Mouse (Mus musculus): ENCODE measurements at regions not wholly inside any gene's neighbourhood (a gene's known extent, or its start where the extent isn't known, plus 50 kb on each side); places are given as distances from the start of the nearest gene placed in this dataset.

- no peaks in the 10 kb centered on the region for H3K27me3 ChIP-seq (replicated peaks; ENCODE audit: control insufficient read depth, insufficient read depth, low read length)
- H3K4me3 ChIP-seq (ENCODE audit: low read depth, low read length), result no peak overlapping the region
- H3K9me3 ChIP-seq (ENCODE audit: control insufficient read depth), result no peaks in the 10 kb centered on the region
- no peaks in the 10 kb centered on the region for H3K36me3 ChIP-seq (ENCODE audit: control insufficient read depth, insufficient read depth)
- H3K4me1 ChIP-seq (replicated peaks; ENCODE audit: control insufficient read depth, insufficient read depth, low read length), result no peaks in the 10 kb centered on the region
- no peak for TF ChIP-seq CTCF (IDR thresholded peaks at IDR 0.05; ENCODE audit: low read depth)
- H3K4me2 ChIP-seq (replicated peaks; ENCODE audit: low read depth), result no peak overlapping the region
- no peak overlapping the region for H3K9ac ChIP-seq (ENCODE audit: low read depth, low read length)
- WGBS, result 83% methylated on average over 9 of the region's 9 CpGs
- H3K27ac ChIP-seq (ENCODE audit: low read depth, low read length), result no peak overlapping the region
- ATAC-seq, result no peak
Observed at GRCm38 (mm10) chr1:35331602-35332339, 482.0 kb downstream of the Plekhb2 start.

GRCm38 (mm10) chr1:35332340-35332684 is 482.5 kb downstream of the Plekhb2 start:
- ATAC-seq, result no peak

GRCm38 (mm10) chr1:35337647-35338046 is 487.9 kb downstream of the Plekhb2 start:
- ATAC-seq, result no peak
- H3K27ac ChIP-seq (ENCODE audit: low read depth, low read length), result no peak overlapping the region
- TF ChIP-seq CTCF (IDR thresholded peaks at IDR 0.05; ENCODE audit: low read depth), result no peak
- H3K27me3 ChIP-seq (replicated peaks; ENCODE audit: control insufficient read depth, insufficient read depth, low read length), result no peaks in the 10 kb centered on the region
- no peak overlapping the region for H3K9ac ChIP-seq (ENCODE audit: low read depth, low read length)
- H3K9me3 ChIP-seq (ENCODE audit: control insufficient read depth), result no peaks in the 10 kb centered on the region
- no peaks in the 10 kb centered on the region for H3K36me3 ChIP-seq (ENCODE audit: control insufficient read depth, insufficient read depth)
- 94% methylated on average over 3 of the region's 3 CpGs for WGBS
- no peak overlapping the region for H3K4me2 ChIP-seq (replicated peaks; ENCODE audit: low read depth)
- no peak overlapping the region for H3K4me3 ChIP-seq (ENCODE audit: low read depth, low read length)
- no peaks in the 10 kb centered on the region for H3K4me1 ChIP-seq (replicated peaks; ENCODE audit: control insufficient read depth, insufficient read depth, low read length)

More at GRCm38 (mm10) chr1:35332340-35332684, 482.5 kb downstream of the Plekhb2 start:
- Histone ChIP-seq H3K27ac (ENCODE audit: low read depth, low read length) (no peak overlapping the region), H3K9me3 (ENCODE audit: control insufficient read depth) (no peaks in the 10 kb centered on the region), H3K4me2 (replicated peaks; ENCODE audit: low read depth) (no peak overlapping the region), H3K36me3 (ENCODE audit: control insufficient read depth, insufficient read depth) (no peaks in the 10 kb centered on the region), H3K4me3 (ENCODE audit: low read depth, low read length) (no peak overlapping the region), H3K27me3 (replicated peaks; ENCODE audit: control insufficient read depth, insufficient read depth, low read length) (no peaks in the 10 kb centered on the region), H3K4me1 (replicated peaks; ENCODE audit: control insufficient read depth, insufficient read depth, low read length) (no peaks in the 10 kb centered on the region), H3K9ac (ENCODE audit: low read depth, low read length) (no peak overlapping the region)
- no peak for TF ChIP-seq CTCF (IDR thresholded peaks at IDR 0.05; ENCODE audit: low read depth)
- WGBS, result 89% methylated on average over 2 of the region's 2 CpGs

GRCm38 (mm10) chr1:35338184-35338583 is 488.4 kb downstream of the Plekhb2 start:
- H3K27me3 ChIP-seq (replicated peaks; ENCODE audit: control insufficient read depth, insufficient read depth, low read length), result no peaks in the 10 kb centered on the region
- no peak overlapping the region for H3K4me3 ChIP-seq (ENCODE audit: low read depth, low read length)
- H3K4me2 ChIP-seq (replicated peaks; ENCODE audit: low read depth), result no peak overlapping the region
- no peaks in the 10 kb centered on the region for H3K4me1 ChIP-seq (replicated peaks; ENCODE audit: control insufficient read depth, insufficient read depth, low read length)
- H3K9me3 ChIP-seq (ENCODE audit: control insufficient read depth), result no peaks in the 10 kb centered on the region
- 39% methylated on average over 3 of the region's 3 CpGs for WGBS
- no peaks in the 10 kb centered on the region for H3K36me3 ChIP-seq (ENCODE audit: control insufficient read depth, insufficient read depth)
- no peak for ATAC-seq
- H3K27ac ChIP-seq (ENCODE audit: low read depth, low read length), result no peak overlapping the region
- no peak overlapping the region for H3K9ac ChIP-seq (ENCODE audit: low read depth, low read length)
- no peak for TF ChIP-seq CTCF (IDR thresholded peaks at IDR 0.05; ENCODE audit: low read depth)

GRCm38 (mm10) chr1:35344539-35344938 is 494.8 kb downstream of the Plekhb2 start:
- WGBS, result 36% methylated on average over 1 of the region's 1 CpGs

GRCm38 (mm10) chr1:35348294-35348693 is 498.5 kb downstream of the Plekhb2 start:
- Histone ChIP-seq H3K4me2 (replicated peaks; ENCODE audit: low read depth) (no peak overlapping the region), H3K9me3 (ENCODE audit: control insufficient read depth) (no peaks in the 10 kb centered on the region), H3K4me3 (ENCODE audit: low read depth, low read length) (no peak overlapping the region), H3K9ac (ENCODE audit: low read depth, low read length) (no peak overlapping the region), H3K27me3 (replicated peaks; ENCODE audit: control insufficient read depth, insufficient read depth, low read length) (no peaks in the 10 kb centered on the region), H3K4me1 (replicated peaks; ENCODE audit: control insufficient read depth, insufficient read depth, low read length) (no peaks in the 10 kb centered on the region), H3K36me3 (ENCODE audit: control insufficient read depth, insufficient read depth) (no peaks in the 10 kb centered on the region), H3K27ac (ENCODE audit: low read depth, low read length) (no peak overlapping the region)
- no peak for TF ChIP-seq CTCF (IDR thresholded peaks at IDR 0.05; ENCODE audit: low read depth)
- ATAC-seq, result no peak
- whole genome bisulfite sequencing, result 70% methylated on average over 4 of the region's 4 CpGs

More at GRCm38 (mm10) chr1:35344539-35344938, 494.8 kb downstream of the Plekhb2 start:
- Histone ChIP-seq H3K36me3 (ENCODE audit: control insufficient read depth, insufficient read depth) (no peaks in the 10 kb centered on the region), H3K27ac (ENCODE audit: low read depth, low read length) (no peak overlapping the region), H3K4me3 (ENCODE audit: low read depth, low read length) (no peak overlapping the region), H3K9me3 (ENCODE audit: control insufficient read depth) (no peaks in the 10 kb centered on the region), H3K4me1 (replicated peaks; ENCODE audit: control insufficient read depth, insufficient read depth, low read length) (no peaks in the 10 kb centered on the region), H3K4me2 (replicated peaks; ENCODE audit: low read depth) (no peak overlapping the region), H3K9ac (ENCODE audit: low read depth, low read length) (no peak overlapping the region), H3K27me3 (replicated peaks; ENCODE audit: control insufficient read depth, insufficient read depth, low read length) (no peaks in the 10 kb centered on the region)
- no peak for ATAC-seq
- no peak for TF ChIP-seq CTCF (IDR thresholded peaks at IDR 0.05; ENCODE audit: low read depth)

Measured in intestine, postnatal 0 days (tissue).